Mouse (Mus musculus) heart, embryonic 10.5 days (tissue): ENCODE measurements around the gene Macf1. TPM values are rescaled to one million over a fixed set of nuclear protein-coding genes. Genes with fewer than 3 reads are reported as not detected.

Experiments used
- DNase-seq: peaks from one replicate; pipeline ENCODE4 v3.0.0-alpha.2; 2017; ENCODE audit warnings: low spot score
- H3K27ac ChIP-seq: fragments of 300-500 bp; sonication (generic); 2 replicates; pipeline ENCODE4 v1.5.1; 2016; ENCODE audit warnings: mild to moderate bottlenecking
- H3K27me3 ChIP-seq: fragments of 300-500 bp; sonication (generic); 2 replicates; pipeline ENCODE4 v1.6.1; 2016; ENCODE audit warnings: mild to moderate bottlenecking; ENCODE audit not compliant: poor library complexity, insufficient read depth, severe bottlenecking
- H3K36me3 ChIP-seq: fragments of 300-500 bp; sonication (generic); 2 replicates; pipeline ENCODE4 v1.6.1; 2016; ENCODE audit warnings: mild to moderate bottlenecking, moderate library complexity
- H3K4me1 ChIP-seq: fragments of 300-500 bp; sonication (generic); 2 replicates; pipeline ENCODE4 v1.6.1; 2016; ENCODE audit warnings: mild to moderate bottlenecking
- H3K4me3 ChIP-seq: fragments of 300-500 bp; sonication (generic); 2 replicates; pipeline ENCODE4 v1.5.1; 2016; ENCODE audit warnings: mild to moderate bottlenecking, moderate library complexity
- H3K9me3 ChIP-seq: fragments of 300-500 bp; sonication (generic); 2 replicates; pipeline ENCODE4 v1.6.1; 2016; ENCODE audit warnings: mild to moderate bottlenecking, moderate library complexity
- WGBS: fragments of 180-500 bp; shearing (Covaris S2); methylation state at CpG from one replicate; pipeline ENCODE4 v1.1.7; 2016; 5-methylcytosine and 5-hydroxymethylcytosine counted together
- polyA plus RNA-seq: library from polyadenylated mRNA; unstranded; fragments of >200 nt; fragmentation: Nextera tagmentation; extraction: Ambion mirVana; gene quantifications from 2 replicates; pipeline ENCODE4 v1.2.1, GENCODE M21; 2016

Macf1 gene
- polyA plus RNA-seq, 1 experiment from 2014 or later, result 57.4 TPM

- no peak for DNase-seq
- Histone ChIP-seq H3K9me3 (no peaks in the 10 kb centered on the region), H3K4me3 (peak overlapping the region; percentile 90), H3K27ac (peak overlapping the region; percentile 90), H3K27me3 (peaks cover 17% of the 10 kb centered on the region; the same call in 1 of the 2 replicates), H3K36me3 (peaks cover 7% of the 10 kb centered on the region; the same call in 1 of the 2 replicates), H3K4me1 (peaks cover 28% of the 10 kb centered on the region)
- whole genome bisulfite sequencing, result under 1% methylated on average over 53 of the region's 89 CpGs
These were observed 3.0 kb upstream of the Macf1 start for GRCm38 (mm10) chr4:123687025-123687781.

DNA sequence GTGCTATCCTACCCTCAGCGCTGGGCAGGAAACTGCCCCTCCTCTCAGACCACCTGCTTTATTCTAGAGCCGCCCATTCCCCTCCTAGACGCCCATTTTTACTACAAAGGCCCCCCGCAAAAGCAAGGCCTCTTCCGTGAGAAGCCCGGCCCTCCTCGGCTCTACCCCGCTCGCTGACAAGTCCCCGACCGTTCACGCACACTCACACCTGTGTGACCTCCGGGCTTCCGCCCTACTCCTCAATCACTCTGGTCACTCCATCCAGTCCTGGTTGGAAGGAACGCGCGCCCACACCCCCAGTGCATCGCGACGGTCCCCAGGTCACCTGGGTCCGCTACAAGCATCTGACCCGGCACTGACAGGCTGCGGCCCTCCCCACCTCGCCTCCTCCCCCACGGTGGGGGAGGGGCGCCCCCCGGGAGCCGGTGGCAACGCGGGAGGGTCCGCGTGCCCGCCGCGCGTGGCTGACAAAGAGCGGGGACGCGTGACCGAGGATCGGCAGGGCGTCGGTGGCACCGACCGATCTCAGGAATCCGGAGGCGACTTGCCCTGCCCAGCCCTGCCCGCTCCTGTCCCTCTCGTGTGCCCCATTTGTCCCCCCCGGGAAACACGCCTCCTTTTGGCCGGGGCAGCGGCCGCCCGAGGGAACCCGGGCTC, 2.3 kb upstream of the Macf1 start:
- Histone ChIP-seq H3K27ac (peak overlapping the region; percentile 90), H3K4me1 (peaks cover 35% of the 10 kb centered on the region), H3K27me3 (peaks cover 17% of the 10 kb centered on the region; the same call in 1 of the 2 replicates), H3K9me3 (no peaks in the 10 kb centered on the region), H3K36me3 (peaks cover 7% of the 10 kb centered on the region; the same call in 1 of the 2 replicates), H3K4me3 (peak overlapping the region; percentile 90)
- DNase-seq, result no peak
- WGBS, result 2% methylated on average over 52 of the region's 56 CpGs

GRCm38 (mm10) chr4:123685506-123686242, 1.5 kb upstream of the Macf1 start:
- peaks cover 17% of the 10 kb centered on the region; the same call in 1 of the 2 replicates for H3K27me3 ChIP-seq
- peaks cover 44% of the 10 kb centered on the region for H3K4me1 ChIP-seq
- peak overlapping the region; percentile 90 for H3K27ac ChIP-seq
- H3K4me3 ChIP-seq, result peak overlapping the region; percentile 90
- H3K9me3 ChIP-seq, result no peaks in the 10 kb centered on the region
- 52% methylated on average over 8 of the region's 8 CpGs for WGBS
- H3K36me3 ChIP-seq, result peaks cover 7% of the 10 kb centered on the region; the same call in 1 of the 2 replicates
- no peak for DNase-seq

DNA sequence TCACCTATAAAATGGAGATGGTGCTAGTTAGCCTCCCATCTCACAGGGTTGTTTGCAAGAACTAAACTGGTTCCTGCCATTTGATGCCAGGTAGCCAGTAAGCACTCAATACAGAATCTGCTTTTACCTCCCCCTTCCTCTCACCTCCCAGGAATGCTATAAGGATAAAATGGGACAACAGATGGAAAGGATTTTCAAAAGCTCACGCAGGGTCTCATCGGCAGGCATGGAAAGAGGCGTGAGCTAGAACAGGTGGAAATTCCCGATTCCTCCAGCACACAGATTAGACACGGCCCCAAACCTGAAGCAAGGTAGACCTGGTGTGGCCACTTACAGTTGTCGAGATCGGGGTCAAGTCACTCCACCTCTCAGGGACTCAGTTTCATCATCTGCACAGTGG, 886 bp upstream of the Macf1 start:
- no peak for DNase-seq
- WGBS, result 77% methylated on average over 7 of the region's 7 CpGs
- Histone ChIP-seq H3K4me3 (no peak overlapping the region), H3K36me3 (peaks cover 7% of the 10 kb centered on the region; the same call in 1 of the 2 replicates), H3K27me3 (peaks cover 17% of the 10 kb centered on the region; the same call in 1 of the 2 replicates), H3K27ac (no peak overlapping the region), H3K9me3 (no peaks in the 10 kb centered on the region), H3K4me1 (peaks cover 50% of the 10 kb centered on the region)

DNA sequence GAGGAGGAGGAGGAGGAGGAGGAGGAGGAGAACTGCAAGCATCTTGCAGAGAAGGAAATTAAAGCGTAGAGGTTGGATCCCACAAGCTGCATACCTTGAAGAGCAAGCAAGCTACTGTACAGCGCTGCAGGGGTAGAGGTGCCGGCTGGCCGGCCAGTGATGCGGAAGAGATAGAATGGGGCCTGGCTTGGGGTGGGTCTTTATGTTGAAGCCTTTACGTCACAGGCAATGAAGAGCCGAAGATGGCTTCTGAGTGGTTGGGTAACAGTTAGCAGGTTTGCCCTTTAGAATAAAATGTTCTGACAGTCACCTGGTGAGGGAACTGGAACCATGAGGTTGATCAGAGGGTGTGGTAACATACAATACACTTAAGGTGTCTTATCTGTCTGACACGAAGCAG, 1.9 kb downstream of the Macf1 start:
- H3K27ac ChIP-seq, result peak overlapping the region; percentile 85; the same call in 1 of the 2 replicates
- peaks cover 46% of the 10 kb centered on the region for H3K4me1 ChIP-seq
- peaks cover 17% of the 10 kb centered on the region; the same call in 1 of the 2 replicates for H3K27me3 ChIP-seq
- WGBS, result 84% methylated on average over 8 of the region's 8 CpGs
- no peaks in the 10 kb centered on the region for H3K9me3 ChIP-seq
- no peak overlapping the region for H3K4me3 ChIP-seq
- no peak for DNase-seq
- peaks cover 7% of the 10 kb centered on the region; the same call in 1 of the 2 replicates for H3K36me3 ChIP-seq

DNA sequence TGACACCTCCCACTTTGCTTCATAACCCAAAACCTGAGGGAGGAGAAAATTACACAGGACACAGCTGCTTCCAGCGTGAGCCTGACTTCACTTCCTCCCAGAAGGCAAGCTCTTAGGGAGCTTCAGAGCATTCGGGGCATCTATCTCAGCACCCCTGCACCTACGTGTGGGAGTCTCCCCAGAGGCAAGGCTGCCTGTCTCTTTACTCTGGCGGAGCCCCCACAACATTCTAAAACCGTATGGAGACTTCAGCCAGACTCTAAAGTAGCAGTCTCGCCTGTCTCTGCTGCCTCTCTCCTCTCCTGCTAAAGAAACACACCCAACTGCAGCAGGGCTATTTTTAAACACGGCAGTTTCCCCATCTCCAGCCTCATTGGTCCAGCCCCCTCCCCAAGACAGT, 3.2 kb downstream of the Macf1 start:
- peak overlapping the region; percentile 24; the same call in 1 of the 2 replicates for H3K4me3 ChIP-seq
- DNase-seq, result no peak
- peak overlapping the region; percentile 85 for H3K27ac ChIP-seq
- H3K4me1 ChIP-seq, result peaks cover 43% of the 10 kb centered on the region
- WGBS, result 22% methylated on average over 7 of the region's 7 CpGs
- H3K9me3 ChIP-seq, result no peaks in the 10 kb centered on the region
- H3K27me3 ChIP-seq, result peaks cover 11% of the 10 kb centered on the region; the same call in 1 of the 2 replicates
- peaks cover 7% of the 10 kb centered on the region; the same call in 1 of the 2 replicates for H3K36me3 ChIP-seq

DNA sequence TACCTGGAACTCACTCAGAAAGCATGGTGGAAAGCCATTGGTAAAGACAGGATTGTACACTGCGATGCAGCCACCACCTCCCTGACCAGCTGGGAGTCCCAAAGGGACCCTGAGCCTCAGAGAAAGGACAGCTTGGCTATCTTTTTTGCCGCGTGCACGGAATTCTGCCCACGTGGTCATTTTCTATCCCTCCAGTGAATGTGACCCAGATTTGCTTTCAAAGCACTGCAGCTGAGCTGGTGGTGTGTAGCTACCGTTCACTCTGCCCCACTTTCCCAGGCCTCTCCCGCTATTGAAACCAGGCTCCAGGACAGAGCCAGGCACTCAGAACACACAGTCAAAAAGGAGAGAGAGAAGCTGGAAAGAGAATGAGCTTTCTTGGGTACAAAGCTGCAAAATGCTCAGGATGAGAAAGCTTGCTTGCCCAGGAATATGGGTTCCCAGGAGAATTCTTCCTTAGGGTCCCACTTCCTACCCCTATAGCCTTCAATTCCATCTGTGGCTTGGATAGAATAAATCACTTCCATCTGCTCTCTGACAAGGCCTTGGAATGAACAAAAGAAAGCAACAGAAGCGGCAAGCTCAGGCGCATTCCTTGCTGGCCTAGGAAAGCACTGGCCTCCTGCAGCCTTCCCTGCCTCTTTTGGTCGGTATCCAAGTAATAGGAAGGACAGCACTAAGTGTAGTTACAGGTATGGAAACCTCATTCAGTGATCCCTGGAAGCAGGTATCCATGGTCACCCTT, 6.9 kb downstream of the Macf1 start:
- WGBS, result 68% methylated on average over 10 of the region's 10 CpGs
- Histone ChIP-seq H3K27ac (no peak overlapping the region), H3K4me3 (no peak overlapping the region), H3K36me3 (0 out of 2 replicates have a peak, but pooled peaks cover 11% of the 10 kb centered on the region), H3K4me1 (peaks cover 31% of the 10 kb centered on the region), H3K27me3 (no peaks in the 10 kb centered on the region), H3K9me3 (no peaks in the 10 kb centered on the region)
- peak; percentile 73 for DNase-seq

DNA sequence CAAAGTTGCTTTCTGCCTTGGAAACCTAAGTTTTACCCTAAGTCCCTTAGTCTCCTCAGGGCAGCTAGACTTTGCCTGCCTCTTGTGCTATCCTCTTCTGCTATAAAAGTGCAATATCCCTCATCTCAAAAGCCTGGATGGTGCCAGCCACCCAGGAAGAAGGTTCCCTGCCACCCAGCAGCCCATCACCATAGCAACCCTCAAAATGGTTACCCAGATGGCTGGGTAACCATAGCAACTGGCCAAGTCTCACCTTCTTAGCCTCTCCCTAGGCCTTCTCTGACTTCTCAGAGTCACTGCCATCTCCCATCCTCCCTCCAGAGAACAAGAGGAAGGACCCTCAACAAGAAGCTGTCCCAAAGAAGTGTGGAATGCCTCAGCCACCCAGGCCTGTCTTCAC, 13.6 kb downstream of the Macf1 start:
- H3K36me3 ChIP-seq, result peaks cover 18% of the 10 kb centered on the region; the same call in 1 of the 2 replicates
- no peak overlapping the region for H3K4me3 ChIP-seq
- no peaks in the 10 kb centered on the region for H3K9me3 ChIP-seq
- H3K4me1 ChIP-seq, result peaks cover 36% of the 10 kb centered on the region
- no peaks in the 10 kb centered on the region for H3K27me3 ChIP-seq
- no peak overlapping the region for H3K27ac ChIP-seq
- DNase-seq, result no peak

DNA sequence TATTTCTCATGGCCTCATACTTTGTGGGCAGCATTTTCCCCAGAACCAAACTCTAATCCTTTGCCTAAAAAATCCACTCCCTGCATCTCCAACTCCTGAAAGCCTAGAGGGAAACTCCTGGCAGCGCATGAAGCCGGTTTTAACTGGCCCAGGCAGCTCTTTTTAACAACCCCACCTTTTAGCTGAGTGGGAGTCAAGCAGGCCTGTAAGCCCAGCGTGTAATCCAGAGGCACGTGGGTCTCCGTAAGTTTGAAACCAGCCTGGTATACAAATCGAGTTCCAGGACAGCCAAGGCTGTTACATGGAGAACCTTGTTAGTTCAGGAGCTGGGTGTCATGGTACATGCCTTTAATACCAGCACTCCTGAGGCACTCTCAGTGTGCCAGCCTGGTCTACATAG, 14.5 kb downstream of the Macf1 start:
- no peaks in the 10 kb centered on the region for H3K27me3 ChIP-seq
- peaks cover 37% of the 10 kb centered on the region for H3K4me1 ChIP-seq
- no peak overlapping the region for H3K27ac ChIP-seq
- no peak overlapping the region for H3K4me3 ChIP-seq
- peaks cover 15% of the 10 kb centered on the region; the same call in 1 of the 2 replicates for H3K36me3 ChIP-seq
- no peak for DNase-seq
- WGBS, result 67% methylated on average over 6 of the region's 6 CpGs
- H3K9me3 ChIP-seq, result no peaks in the 10 kb centered on the region

DNA sequence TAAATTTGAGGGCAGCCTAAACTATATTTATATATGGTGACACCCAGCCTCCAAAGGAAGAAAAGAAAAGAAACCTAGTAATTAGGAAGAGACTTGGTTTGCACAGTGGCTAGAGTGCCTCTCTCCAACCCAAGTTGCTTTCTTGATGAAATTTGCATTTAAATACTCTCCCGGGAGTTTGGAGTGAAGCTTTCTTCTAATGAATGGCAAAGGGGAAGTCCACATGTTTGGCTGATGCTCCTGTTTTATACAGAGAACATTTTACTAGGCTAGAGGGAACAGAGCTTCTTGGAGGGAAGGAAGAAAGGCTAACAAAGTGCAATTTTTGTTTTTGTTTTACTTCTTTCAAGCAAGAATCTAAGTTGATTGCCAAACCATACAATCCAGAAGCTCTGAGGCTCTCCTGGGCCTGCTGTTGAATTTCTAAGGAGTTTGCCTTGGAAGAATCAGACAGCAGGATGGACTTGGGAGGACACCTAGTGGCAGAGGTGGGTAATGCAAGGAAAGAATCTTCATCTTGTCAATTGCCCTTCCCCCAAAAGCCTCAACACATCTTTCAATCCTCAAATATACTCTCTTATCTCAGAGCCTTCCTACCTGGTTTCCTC, 16.8 kb downstream of the Macf1 start:
- Histone ChIP-seq H3K27ac (peak overlapping the region; percentile 47; the same call in 1 of the 2 replicates), H3K9me3 (no peaks in the 10 kb centered on the region)

GRCm38 (mm10) chr4:123666517-123666916, 17.6 kb downstream of the Macf1 start:
- Histone ChIP-seq H3K36me3 (peaks cover 6% of the 10 kb centered on the region; the same call in 1 of the 2 replicates), H3K4me3 (no peak overlapping the region), H3K4me1 (peaks cover 52% of the 10 kb centered on the region), H3K27me3 (no peaks in the 10 kb centered on the region), H3K9me3 (no peaks in the 10 kb centered on the region), H3K27ac (peak overlapping the region; percentile 47)
- no peak for DNase-seq
- WGBS, result 69% methylated on average over 1 of the region's 1 CpGs

More for the DNA sequence above, 16.8 kb downstream of the Macf1 start:
- 46% methylated on average over 1 of the region's 1 CpGs for WGBS
- H3K27me3 ChIP-seq, result no peaks in the 10 kb centered on the region
- H3K36me3 ChIP-seq, result peaks cover 7% of the 10 kb centered on the region; the same call in 1 of the 2 replicates
- peaks cover 47% of the 10 kb centered on the region for H3K4me1 ChIP-seq
- DNase-seq, result peak; percentile 87
- no peak overlapping the region for H3K4me3 ChIP-seq
